Mouse (Mus musculus) heart, embryonic 14.5 days (tissue): ENCODE results near the gene Fgf5. TPM values are rescaled to one million over a fixed set of nuclear protein-coding genes. Genes with fewer than 3 reads are reported as not detected.

Experiments
- ATAC-seq: fragments of 200-750 bp; cut with Nextera tagmentation; 2 replicates; pipeline ENCODE4 v1.8.0; 2017; ENCODE audit warnings: low read depth, moderate TSS enrichment; ENCODE audit not compliant: insufficient number of reproducible peaks, insufficient read depth, low FRiP score
- H3K27ac ChIP-seq, 2 experiments: fragments of 200-500 bp in 1 of 2; fragments of 300-500 bp in 1 of 2; sonication (generic) in 1 of 2; replicated peaks in 1 of 2; 2 replicates each; pipeline ENCODE4 v1.5.1; 2012 to 2014; ENCODE audit warnings: low read depth in 2 of 2, low read length in 2 of 2, control low read depth in 1 of 2, mild to moderate bottlenecking in 1 of 2, mixed read lengths in 1 of 2; ENCODE audit not compliant: control insufficient read depth in 1 of 2, insufficient read depth in 1 of 2
- H3K27me3 ChIP-seq: fragments of 300-500 bp; sonication (generic); 2 replicates; pipeline ENCODE4 v1.6.1; 2014; ENCODE audit warnings: mild to moderate bottlenecking, low read length, control low read depth; ENCODE audit not compliant: control insufficient read depth, insufficient read depth
- H3K36me3 ChIP-seq: fragments of 300-500 bp; sonication (generic); 2 replicates; pipeline ENCODE4 v1.6.1; 2014; ENCODE audit warnings: mild to moderate bottlenecking, control low read depth, low read length, mixed read lengths; ENCODE audit not compliant: control insufficient read depth, insufficient read depth
- H3K4me1 ChIP-seq, 2 experiments: fragments of 200-500 bp in 1 of 2; fragments of 300-500 bp in 1 of 2; sonication (generic) in 1 of 2; 2 replicates each; pipeline ENCODE4 v1.6.1; 2012 to 2014; ENCODE audit warnings: low read length in 2 of 2, control low read depth in 1 of 2, mixed read lengths in 1 of 2; ENCODE audit not compliant: control insufficient read depth in 2 of 2, insufficient read depth in 2 of 2
- H3K4me2 ChIP-seq: fragments of 300-500 bp; sonication (generic); 2 replicates; pipeline ENCODE4 v1.6.1; 2014; ENCODE audit warnings: mild to moderate bottlenecking, low read length
- H3K4me3 ChIP-seq, 2 experiments: fragments of 200-500 bp in 1 of 2; fragments of 300-500 bp in 1 of 2; sonication (generic) in 1 of 2; 2 replicates each; pipeline ENCODE4 v1.5.1; 2012 to 2014; ENCODE audit warnings: low read length in 2 of 2, mild to moderate bottlenecking in 2 of 2, control low read depth in 1 of 2, low read depth in 1 of 2, moderate library complexity in 1 of 2; ENCODE audit not compliant: control insufficient read depth in 1 of 2, insufficient read depth in 1 of 2
- H3K9ac ChIP-seq: fragments of 300-500 bp; sonication (generic); 2 replicates; pipeline ENCODE4 v1.6.1; 2014; ENCODE audit warnings: mild to moderate bottlenecking, low read length
- H3K9me3 ChIP-seq: fragments of 300-500 bp; sonication (generic); 2 replicates; pipeline ENCODE4 v1.6.1; 2016; ENCODE audit warnings: low read length, control low read depth; ENCODE audit not compliant: control insufficient read depth
- WGBS: fragments of 180-500 bp; shearing (Covaris S2); extraction: QIAGEN DNeasy Blood & Tissue Kit; methylation state at CpG from one replicate; pipeline ENCODE4 v1.1.7; 2014; 5-methylcytosine and 5-hydroxymethylcytosine counted together
- polyA plus RNA-seq: library from polyadenylated mRNA; unstranded; fragments of >200 nt; fragmentation: Nextera tagmentation; extraction: Ambion mirVana; gene quantifications from 2 replicates; pipeline ENCODE4 v1.2.1, GENCODE M21; 2014

The Fgf5 gene
- polyA plus RNA-seq, 1 experiment from 2014 or later, result 0.41 TPM

DNA sequence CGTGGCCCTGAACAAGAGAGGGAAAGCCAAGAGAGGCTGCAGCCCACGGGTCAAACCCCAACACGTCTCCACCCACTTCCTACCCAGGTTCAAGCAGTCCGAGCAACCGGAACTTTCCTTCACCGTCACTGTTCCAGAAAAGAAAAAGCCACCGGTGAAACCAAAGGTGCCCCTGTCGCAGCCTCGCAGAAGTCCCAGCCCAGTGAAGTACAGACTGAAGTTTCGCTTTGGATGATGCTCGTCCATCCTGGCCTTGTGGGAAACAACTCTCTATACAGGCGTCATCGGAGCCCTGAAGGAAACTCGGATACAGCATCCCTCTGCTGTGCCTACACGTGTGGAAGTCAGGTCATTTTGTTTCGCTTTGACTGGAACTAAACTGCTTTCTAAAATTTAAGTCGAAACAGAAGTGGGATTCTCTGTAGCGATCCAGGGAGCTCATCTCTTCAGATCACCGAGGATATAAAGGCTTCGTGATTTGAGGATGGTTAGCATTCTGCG lies 21.4 kb downstream of the Fgf5 start:
- H3K27ac ChIP-seq, result no peak overlapping the region
- H3K4me1 ChIP-seq, result no peaks in the 10 kb centered on the region
- WGBS, result 87% methylated on average over 21 of the region's 21 CpGs
- no peak overlapping the region for H3K9ac ChIP-seq
- no peaks in the 10 kb centered on the region for H3K9me3 ChIP-seq
- H3K4me3 ChIP-seq, result no peak overlapping the region
- H3K36me3 ChIP-seq, result no peaks in the 10 kb centered on the region
- no peak overlapping the region for H3K4me2 ChIP-seq
- ATAC-seq, result no peak
- no peaks in the 10 kb centered on the region for H3K27me3 ChIP-seq

DNA sequence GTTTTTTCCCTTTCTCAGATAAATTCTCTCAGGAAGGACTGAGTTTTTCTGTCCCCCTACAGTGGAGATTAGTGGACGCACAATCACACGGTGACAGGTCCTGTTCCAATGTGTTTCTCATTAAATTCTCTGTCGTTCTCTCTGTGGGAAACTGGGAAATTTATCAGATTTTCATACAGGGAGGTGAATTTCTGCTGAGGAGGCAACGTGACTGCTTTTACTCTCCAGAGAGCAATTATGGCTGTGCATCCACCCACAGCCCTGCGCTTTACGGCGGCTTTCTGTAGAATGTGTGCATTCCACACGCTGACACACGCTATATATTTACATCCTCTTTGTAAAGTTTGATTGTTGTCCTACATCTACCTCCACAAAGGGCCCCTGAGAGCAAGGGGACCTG lies 28.0 kb downstream of the Fgf5 start:
- H3K9me3 ChIP-seq, result no peaks in the 10 kb centered on the region
- H3K4me3 ChIP-seq, result no peak overlapping the region
- H3K4me2 ChIP-seq, result no peak overlapping the region
- no peak overlapping the region for H3K9ac ChIP-seq
- no peaks in the 10 kb centered on the region; a peak in 1 of 4 replicates for H3K4me1 ChIP-seq
- no peaks in the 10 kb centered on the region for H3K27me3 ChIP-seq
- no peak for ATAC-seq
- H3K36me3 ChIP-seq, result no peaks in the 10 kb centered on the region
- WGBS, result 60% methylated on average over 9 of the region's 9 CpGs
- H3K27ac ChIP-seq, result no peak overlapping the region

DNA sequence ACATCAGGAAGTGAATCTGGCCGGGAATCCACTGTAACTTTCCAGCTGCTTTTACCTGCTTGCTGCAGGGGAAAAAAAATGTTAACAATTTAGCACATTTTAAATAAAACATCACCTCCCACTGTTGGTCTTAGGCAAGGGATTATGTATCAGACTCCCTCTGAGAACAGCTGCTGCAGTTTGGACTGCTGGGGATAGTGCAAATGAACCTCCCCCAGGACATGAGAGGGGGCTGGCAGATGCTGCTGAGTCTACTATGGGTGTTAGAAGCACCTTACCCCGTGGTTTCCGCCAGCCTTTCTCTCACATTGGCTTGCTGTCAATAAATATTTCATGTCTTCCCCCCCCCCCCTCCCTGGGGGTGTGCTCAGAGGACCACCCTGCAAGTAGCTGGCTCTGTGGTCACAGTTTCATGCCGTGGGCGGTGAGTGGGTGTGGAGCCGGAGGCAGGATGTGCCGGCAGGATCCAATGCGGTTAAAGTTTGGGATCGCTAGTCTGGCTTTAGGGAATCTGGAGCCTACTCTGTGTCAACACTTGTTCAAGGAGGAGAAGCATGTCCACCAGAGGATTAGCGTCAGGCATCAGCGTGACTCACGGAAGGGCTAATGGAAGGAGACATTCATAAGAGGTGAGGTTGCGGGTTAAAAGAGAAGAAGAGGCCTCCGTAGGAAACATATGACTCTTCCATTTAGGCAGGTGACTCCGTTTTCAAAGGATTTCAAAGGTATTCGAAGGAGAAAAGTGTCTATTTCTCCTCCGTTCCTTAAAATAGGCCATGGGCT lies 29.9 kb downstream of the Fgf5 start:
- H3K27ac ChIP-seq, result no peak overlapping the region
- H3K4me3 ChIP-seq, result peak overlapping the region in 1 of 2 experiments; percentile 7; a peak in 1 of 4 replicates
- H3K4me2 ChIP-seq, result peak overlapping the region; percentile 33
- H3K9ac ChIP-seq, result no peak overlapping the region
- 17% methylated on average over 17 of the region's 17 CpGs for WGBS
- H3K4me1 ChIP-seq, result no peaks in the 10 kb centered on the region; a peak in 1 of 4 replicates
- no peaks in the 10 kb centered on the region for H3K36me3 ChIP-seq
- no peaks in the 10 kb centered on the region for H3K27me3 ChIP-seq
- no peaks in the 10 kb centered on the region for H3K9me3 ChIP-seq
- ATAC-seq, result no peak

DNA sequence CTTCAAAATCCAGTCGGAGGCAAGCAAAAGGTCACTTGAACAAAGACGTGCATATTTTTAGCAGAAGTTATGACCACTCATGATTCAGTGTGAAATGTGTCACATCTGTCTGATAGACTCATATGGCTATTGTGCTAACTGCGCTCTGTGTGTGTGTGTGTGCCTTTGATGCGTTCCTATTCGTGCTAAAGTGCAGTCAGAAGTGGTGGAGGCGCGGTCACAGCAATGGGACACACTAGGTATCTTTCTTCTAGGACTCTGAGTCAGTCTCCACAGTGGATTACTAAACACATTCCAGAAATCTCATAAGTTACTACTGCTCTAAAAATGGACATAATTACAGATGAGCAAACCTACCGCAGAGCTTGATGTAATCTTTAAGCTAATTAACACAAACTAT lies 36.7 kb downstream of the Fgf5 start:
- H3K36me3 ChIP-seq, result no peaks in the 10 kb centered on the region
- H3K27ac ChIP-seq, result no peak overlapping the region
- no peaks in the 10 kb centered on the region for H3K9me3 ChIP-seq
- peaks cover 0 to 12% of the 10 kb centered on the region in 2 experiments; a peak in 2 of 4 replicates for H3K4me1 ChIP-seq
- H3K9ac ChIP-seq, result no peak overlapping the region
- no peak overlapping the region for H3K4me3 ChIP-seq
- WGBS, result 77% methylated on average over 8 of the region's 8 CpGs
- peaks cover 22% of the 10 kb centered on the region for H3K27me3 ChIP-seq
- no peak for ATAC-seq
- H3K4me2 ChIP-seq, result no peak overlapping the region

DNA sequence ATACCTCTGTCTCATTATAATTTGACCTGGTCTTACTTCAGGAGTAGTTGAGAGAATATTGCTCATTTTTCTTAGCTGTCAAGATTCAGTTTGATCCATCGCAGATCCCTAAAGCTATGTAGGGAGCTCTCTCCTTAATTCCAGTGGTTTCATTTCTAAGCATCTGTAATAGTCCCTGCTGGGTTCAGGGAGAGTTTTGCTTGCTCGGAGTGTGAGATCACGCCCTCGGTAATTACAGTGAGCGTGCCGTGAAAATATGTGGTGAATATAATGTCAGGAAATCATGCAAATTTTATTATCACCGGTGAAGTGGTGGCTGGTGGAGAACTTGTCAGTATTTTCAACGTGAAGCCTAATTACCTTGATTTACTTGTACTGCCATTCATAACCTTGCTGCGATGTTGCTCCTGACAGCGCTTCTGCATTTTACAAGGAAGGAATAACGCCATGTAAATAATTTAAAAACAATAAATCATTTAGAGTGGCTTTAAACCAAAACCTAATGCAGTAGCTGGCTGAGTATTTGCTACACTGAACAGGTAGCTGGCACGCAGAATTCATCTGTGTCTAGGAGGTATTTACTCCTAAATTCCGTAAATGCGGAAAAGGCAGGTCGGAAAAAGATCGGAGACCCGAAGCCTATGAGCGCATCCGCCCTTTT lies 38.5 kb downstream of the Fgf5 start:
- no peak for ATAC-seq
- WGBS, result 3% methylated on average over 19 of the region's 19 CpGs
- H3K27me3 ChIP-seq, result peaks cover 22% of the 10 kb centered on the region
- H3K4me1 ChIP-seq, result peaks cover 0 to 12% of the 10 kb centered on the region in 2 experiments; a peak in 2 of 4 replicates
- H3K9ac ChIP-seq, result peak overlapping the region; percentile 31; the same call in 1 of the 2 replicates
- H3K4me2 ChIP-seq, result peak overlapping the region; percentile 74
- no peaks in the 10 kb centered on the region for H3K36me3 ChIP-seq
- H3K27ac ChIP-seq, result no peak overlapping the region
- no peaks in the 10 kb centered on the region for H3K9me3 ChIP-seq
- H3K4me3 ChIP-seq, result peak overlapping the region; percentile 16 to 36

DNA sequence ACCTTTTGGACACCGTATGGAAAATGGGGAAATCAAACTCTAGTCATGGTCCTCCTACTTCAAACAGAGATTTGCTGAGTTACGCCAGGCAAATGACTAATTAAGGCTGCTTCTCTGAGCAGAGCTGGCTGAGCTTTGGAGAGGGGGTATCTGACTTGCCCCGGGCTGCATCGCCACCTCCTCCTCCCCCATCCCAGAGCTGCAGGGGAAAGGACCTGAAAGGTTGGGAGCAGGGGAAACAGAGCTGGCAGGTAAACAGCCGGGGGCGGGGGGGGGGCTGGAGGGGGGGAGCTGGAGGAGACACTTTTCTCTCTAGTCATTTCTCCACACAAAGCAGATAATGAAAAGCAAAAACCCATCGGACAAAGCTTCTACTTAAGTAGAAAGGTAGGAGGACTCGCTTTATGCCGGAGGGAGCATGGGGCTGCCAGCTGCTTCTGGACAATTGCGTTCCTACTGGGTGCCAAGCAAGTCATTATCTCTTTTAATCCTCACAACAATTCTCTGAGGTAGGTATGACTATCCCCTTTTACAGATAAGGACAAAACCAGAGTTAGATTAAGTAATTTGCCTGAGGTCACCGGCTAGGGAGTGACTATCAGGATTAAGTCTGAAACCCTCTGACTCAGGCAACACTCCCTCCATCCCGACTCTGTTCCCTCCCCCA lies 39.2 kb downstream of the Fgf5 start:
- Histone ChIP-seq H3K9ac (peak overlapping the region; percentile 31; the same call in 1 of the 2 replicates), H3K4me2 (peak overlapping the region; percentile 74), H3K27ac (no peak overlapping the region), H3K4me3 (peak overlapping the region; percentile 16 to 36), H3K27me3 (peaks cover 22% of the 10 kb centered on the region), H3K4me1 (peaks cover 0 to 12% of the 10 kb centered on the region in 2 experiments; a peak in 2 of 4 replicates), H3K36me3 (no peaks in the 10 kb centered on the region), H3K9me3 (no peaks in the 10 kb centered on the region)
- WGBS, result 2% methylated on average over 12 of the region's 12 CpGs
- ATAC-seq, result no peak

DNA sequence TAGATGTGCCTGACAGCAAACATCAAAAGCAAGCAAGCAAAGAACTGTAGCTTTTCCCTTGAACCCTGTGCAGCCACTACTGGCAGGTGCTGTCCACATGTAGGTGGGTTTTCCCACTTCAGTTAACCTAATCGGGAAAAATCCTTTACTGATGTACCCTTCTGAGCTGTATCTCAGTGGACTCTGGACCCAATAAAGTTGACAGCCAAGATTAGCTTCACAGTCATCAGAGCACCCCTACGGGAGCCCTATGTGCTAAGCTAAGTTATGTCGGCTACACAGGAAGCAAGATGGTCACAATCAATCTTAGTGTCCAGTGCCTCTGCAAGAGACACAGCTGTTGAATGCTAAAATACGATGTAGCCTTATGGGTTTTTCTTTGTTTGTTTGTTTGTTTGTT lies 46.1 kb downstream of the Fgf5 start:
- Histone ChIP-seq H3K4me2 (no peak overlapping the region), H3K4me3 (no peak overlapping the region), H3K9ac (no peak overlapping the region), H3K36me3 (no peaks in the 10 kb centered on the region), H3K4me1 (no peaks in the 10 kb centered on the region), H3K9me3 (no peaks in the 10 kb centered on the region), H3K27ac (no peak overlapping the region), H3K27me3 (no peaks in the 10 kb centered on the region; the same call in 1 of the 2 replicates)
- no peak for ATAC-seq
- WGBS, result 77% methylated on average over 4 of the region's 4 CpGs
